Mouse (Mus musculus): Measurements from ENCODE around the gene Gusb. TPM values are rescaled to one million over a fixed set of nuclear protein-coding genes. Genes with fewer than 3 reads are reported as not detected.
A peak's percentile ranks its signal among the peaks of the same experiment; 100 is the strongest.

Gene Gusb
- polyA plus RNA-seq, 1 experiment: 11.5 TPM

DNA sequence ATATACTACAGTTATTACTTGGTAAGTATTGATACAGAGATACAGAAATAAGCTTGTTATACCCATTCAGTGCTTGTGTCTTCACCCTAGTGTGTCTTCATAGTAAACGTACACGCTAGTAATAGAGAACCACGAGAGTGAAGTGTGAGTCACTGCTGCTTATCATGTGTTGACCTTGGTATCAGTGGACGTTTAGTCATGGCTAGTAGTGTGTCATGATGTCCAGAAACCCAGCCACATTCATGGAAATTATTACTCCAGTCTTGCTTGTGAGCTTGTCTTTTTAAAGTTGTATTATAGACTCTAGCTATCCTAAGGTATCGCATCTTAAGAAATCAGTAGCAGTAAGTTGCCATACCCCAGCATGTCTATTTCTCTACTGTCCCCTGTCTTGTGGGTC lies 24.2 kb downstream of the Gusb start:
- H3K27ac ChIP-seq (ENCODE audit: insufficient read depth, low read length): no peak overlapping the region
- TF ChIP-seq POLR2A (IDR thresholded peaks at IDR 0.05; ENCODE audit: insufficient read depth, low read length): no peak
- TF ChIP-seq CTCF (IDR thresholded peaks at IDR 0.05; ENCODE audit: low read depth, low read length): no peak
- H3K36me3 ChIP-seq (ENCODE audit: control insufficient read depth, insufficient read depth, low read length, poor library complexity, severe bottlenecking): peaks cover 15% of the 10 kb centered on the region

GRCm38 (mm10) chr5:129977768-129978167 lies 25.1 kb downstream of the Gusb start:
- Histone ChIP-seq H3K9ac (ENCODE audit: low read depth, poor library complexity, severe bottlenecking) (no peak overlapping the region), H3K4me1 (ENCODE audit: control insufficient read depth, insufficient read depth, low read length) (peaks cover 7% of the 10 kb centered on the region), H3K27ac (ENCODE audit: insufficient read depth, low read length) (no peak overlapping the region), H3K36me3 (ENCODE audit: control insufficient read depth, insufficient read depth, low read length, poor library complexity, severe bottlenecking) (peaks cover 8% of the 10 kb centered on the region), H3K9me3 (replicated peaks; ENCODE audit: control insufficient read depth, insufficient read depth, low read length, poor library complexity, severe bottlenecking) (no peaks in the 10 kb centered on the region), H3K4me3 (ENCODE audit: low read depth, low read length) (no peak overlapping the region), H3K27me3 (ENCODE audit: control insufficient read depth, insufficient read depth, low read length, poor library complexity, severe bottlenecking) (no peaks in the 10 kb centered on the region)
- no peak for TF ChIP-seq CTCF (IDR thresholded peaks at IDR 0.05; ENCODE audit: low read depth, low read length)
- no peak for TF ChIP-seq EP300 (IDR thresholded peaks at IDR 0.05; ENCODE audit: insufficient read depth, low read depth, low read length)
- TF ChIP-seq POLR2A (IDR thresholded peaks at IDR 0.05; ENCODE audit: insufficient read depth, low read length): no peak

More for the DNA sequence above, 24.2 kb downstream of the Gusb start:
- no peak overlapping the region for H3K9ac ChIP-seq (ENCODE audit: low read depth, poor library complexity, severe bottlenecking)
- no peaks in the 10 kb centered on the region for H3K9me3 ChIP-seq (replicated peaks; ENCODE audit: control insufficient read depth, insufficient read depth, low read length, poor library complexity, severe bottlenecking)
- no peak overlapping the region for H3K4me3 ChIP-seq (ENCODE audit: low read depth, low read length)
- peaks cover 7% of the 10 kb centered on the region for H3K4me1 ChIP-seq (ENCODE audit: control insufficient read depth, insufficient read depth, low read length)
- H3K27me3 ChIP-seq (ENCODE audit: control insufficient read depth, insufficient read depth, low read length, poor library complexity, severe bottlenecking): no peaks in the 10 kb centered on the region

DNA sequence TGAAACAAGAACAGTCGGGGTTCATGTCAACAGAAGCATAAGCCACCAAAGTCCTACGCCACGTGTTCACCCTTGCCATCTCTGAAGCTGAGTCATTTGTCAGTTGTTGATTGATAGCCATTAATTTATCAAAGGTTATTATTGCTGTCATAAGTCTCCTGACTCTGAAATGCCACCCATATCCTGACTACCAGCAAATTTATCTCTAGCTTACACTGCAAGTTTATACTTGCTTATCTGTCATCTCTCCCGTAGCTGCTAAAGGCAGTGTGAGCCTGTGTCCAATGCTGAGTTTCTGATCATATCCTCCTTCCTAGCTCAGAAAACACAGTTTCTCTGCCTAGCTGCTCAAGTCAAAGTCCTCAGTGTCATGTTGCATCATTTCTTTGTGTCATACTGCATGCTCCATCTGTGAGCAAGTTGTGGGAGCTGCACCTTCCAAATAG lies 28.0 kb downstream of the Gusb start:
- TF ChIP-seq POLR2A (IDR thresholded peaks at IDR 0.05; ENCODE audit: insufficient read depth, low read length) (no peak), CTCF (IDR thresholded peaks at IDR 0.05; ENCODE audit: low read depth, low read length) (no peak), EP300 (IDR thresholded peaks at IDR 0.05; ENCODE audit: insufficient read depth, low read depth, low read length) (no peak)
- Histone ChIP-seq H3K36me3 (ENCODE audit: control insufficient read depth, insufficient read depth, low read length, poor library complexity, severe bottlenecking) (peaks cover 11% of the 10 kb centered on the region), H3K4me1 (ENCODE audit: control insufficient read depth, insufficient read depth, low read length) (peaks cover 11% of the 10 kb centered on the region), H3K27me3 (ENCODE audit: control insufficient read depth, insufficient read depth, low read length, poor library complexity, severe bottlenecking) (no peaks in the 10 kb centered on the region), H3K9me3 (replicated peaks; ENCODE audit: control insufficient read depth, insufficient read depth, low read length, poor library complexity, severe bottlenecking) (no peaks in the 10 kb centered on the region), H3K9ac (ENCODE audit: low read depth, poor library complexity, severe bottlenecking) (no peak overlapping the region), H3K27ac (ENCODE audit: insufficient read depth, low read length) (no peak overlapping the region), H3K4me3 (ENCODE audit: low read depth, low read length) (no peak overlapping the region)

DNA sequence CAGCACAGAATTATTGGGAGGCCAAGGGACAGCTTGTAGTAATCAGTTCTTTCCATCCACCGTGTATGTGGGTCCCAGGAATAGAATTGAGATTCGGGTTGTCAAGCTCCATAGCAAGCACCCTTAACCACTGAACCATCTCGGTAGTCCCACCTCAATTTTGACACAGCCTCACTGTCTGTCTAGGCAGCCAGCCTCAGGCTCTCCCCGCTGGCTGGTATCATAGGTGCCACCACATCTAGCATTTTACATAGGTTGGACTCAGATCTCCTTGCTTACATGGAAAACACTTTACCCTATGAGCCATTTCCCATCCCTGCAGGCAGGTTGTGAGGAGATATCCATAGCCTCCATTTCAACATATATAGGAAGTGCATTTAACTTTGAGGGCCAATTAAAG lies 28.5 kb downstream of the Gusb start:
- Histone ChIP-seq H3K9me3 (replicated peaks; ENCODE audit: control insufficient read depth, insufficient read depth, low read length, poor library complexity, severe bottlenecking) (no peaks in the 10 kb centered on the region), H3K27ac (ENCODE audit: insufficient read depth, low read length) (no peak overlapping the region), H3K9ac (ENCODE audit: low read depth, poor library complexity, severe bottlenecking) (no peak overlapping the region), H3K4me3 (ENCODE audit: low read depth, low read length) (no peak overlapping the region), H3K4me1 (ENCODE audit: control insufficient read depth, insufficient read depth, low read length) (peaks cover 10% of the 10 kb centered on the region), H3K27me3 (ENCODE audit: control insufficient read depth, insufficient read depth, low read length, poor library complexity, severe bottlenecking) (no peaks in the 10 kb centered on the region), H3K36me3 (ENCODE audit: control insufficient read depth, insufficient read depth, low read length, poor library complexity, severe bottlenecking) (peaks cover 11% of the 10 kb centered on the region)
- no peak for TF ChIP-seq CTCF (IDR thresholded peaks at IDR 0.05; ENCODE audit: low read depth, low read length)
- no peak for TF ChIP-seq POLR2A (IDR thresholded peaks at IDR 0.05; ENCODE audit: insufficient read depth, low read length)
- no peak for TF ChIP-seq EP300 (IDR thresholded peaks at IDR 0.05; ENCODE audit: insufficient read depth, low read depth, low read length)

DNA sequence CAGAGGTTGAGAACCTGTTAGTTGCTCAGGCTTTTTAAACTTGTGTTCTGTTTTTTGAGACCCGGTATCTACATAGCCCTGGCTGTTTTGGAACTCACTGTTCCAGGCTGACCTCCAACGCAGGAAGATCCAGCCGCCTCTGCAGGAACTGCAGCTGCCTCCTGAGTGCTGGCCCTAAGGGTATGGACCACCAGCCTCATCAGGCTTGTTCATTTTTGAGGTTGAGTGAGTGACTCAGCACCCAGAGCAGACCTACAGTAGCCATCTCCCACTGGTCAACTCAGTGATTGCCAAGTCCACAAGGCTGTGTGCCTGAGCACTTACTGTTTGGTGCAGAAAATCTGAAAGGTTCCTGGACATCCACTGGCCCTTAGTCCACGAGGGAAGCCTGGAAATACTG lies 31.4 kb downstream of the Gusb start:
- Histone ChIP-seq H3K27me3 (ENCODE audit: control insufficient read depth, insufficient read depth, low read length, poor library complexity, severe bottlenecking) (no peaks in the 10 kb centered on the region), H3K4me3 (ENCODE audit: low read depth, low read length) (no peak overlapping the region), H3K4me1 (ENCODE audit: control insufficient read depth, insufficient read depth, low read length) (peaks cover 4% of the 10 kb centered on the region), H3K36me3 (ENCODE audit: control insufficient read depth, insufficient read depth, low read length, poor library complexity, severe bottlenecking) (peaks cover 11% of the 10 kb centered on the region), H3K9me3 (replicated peaks; ENCODE audit: control insufficient read depth, insufficient read depth, low read length, poor library complexity, severe bottlenecking) (no peaks in the 10 kb centered on the region), H3K27ac (ENCODE audit: insufficient read depth, low read length) (peak overlapping the region; percentile 46; the same call in 1 of the 2 replicates), H3K9ac (ENCODE audit: low read depth, poor library complexity, severe bottlenecking) (no peak overlapping the region)
- TF ChIP-seq EP300 (IDR thresholded peaks at IDR 0.05; ENCODE audit: insufficient read depth, low read depth, low read length) (no peak), CTCF (IDR thresholded peaks at IDR 0.05; ENCODE audit: low read depth, low read length) (no peak)

- no peak for TF ChIP-seq EP300 (IDR thresholded peaks at IDR 0.05; ENCODE audit: insufficient read depth, low read depth, low read length)
- TF ChIP-seq CTCF (IDR thresholded peaks at IDR 0.05; ENCODE audit: low read depth, low read length): no peak
- TF ChIP-seq POLR2A (IDR thresholded peaks at IDR 0.05; ENCODE audit: insufficient read depth, low read length): no peak
- Histone ChIP-seq H3K36me3 (ENCODE audit: control insufficient read depth, insufficient read depth, low read length, poor library complexity, severe bottlenecking) (peaks cover 9% of the 10 kb centered on the region), H3K27ac (ENCODE audit: insufficient read depth, low read length) (peak overlapping the region; percentile 61), H3K9me3 (replicated peaks; ENCODE audit: control insufficient read depth, insufficient read depth, low read length, poor library complexity, severe bottlenecking) (no peaks in the 10 kb centered on the region), H3K27me3 (ENCODE audit: control insufficient read depth, insufficient read depth, low read length, poor library complexity, severe bottlenecking) (no peaks in the 10 kb centered on the region), H3K4me1 (ENCODE audit: control insufficient read depth, insufficient read depth, low read length) (peaks cover 4% of the 10 kb centered on the region), H3K4me3 (ENCODE audit: low read depth, low read length) (no peak overlapping the region), H3K9ac (ENCODE audit: low read depth, poor library complexity, severe bottlenecking) (no peak overlapping the region)
Observed at GRCm38 (mm10) chr5:129968417-129968816, 34.4 kb downstream of the Gusb start.

Data from ES-Bruce4 (cell line).